Comparison of ENCODE assay signal across 10 mouse cellular contexts in the genomic region with DNA sequence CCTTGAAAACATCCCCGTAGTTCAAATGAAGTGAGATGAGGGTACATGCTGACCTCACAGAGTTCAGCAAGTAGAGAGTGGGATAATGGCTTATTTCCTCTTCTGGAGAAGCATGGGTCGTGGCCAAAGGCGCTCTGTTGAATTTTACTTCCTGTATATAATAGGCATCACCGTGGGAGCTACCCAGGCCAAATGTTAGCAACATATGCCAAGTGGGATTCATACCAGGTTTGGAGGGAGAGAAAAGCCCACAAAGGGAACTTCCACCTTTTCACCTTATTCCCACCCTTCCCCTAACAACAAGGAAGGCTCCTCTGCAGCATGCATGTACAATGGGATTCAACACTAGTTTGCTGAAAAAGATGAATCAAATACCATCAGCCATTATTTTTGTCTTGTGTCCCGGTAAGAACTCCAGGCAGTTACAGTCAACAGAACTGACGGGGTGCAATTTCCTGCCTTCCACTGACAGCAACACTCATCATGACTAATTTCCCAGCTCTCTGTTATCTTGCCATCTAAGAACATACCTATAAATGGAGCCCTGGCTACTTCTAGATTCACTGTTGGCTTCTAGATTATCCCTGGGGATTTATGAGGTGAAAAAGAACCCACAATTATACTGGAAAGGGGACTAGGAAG.
A peak's percentile ranks its signal among the peaks of the same experiment; 100 is the strongest.
DNase-seq lines count a peak whose midpoint lies in the region.
"Had no signal": no experiment of that assay in that cellular context is flagged by ENCODE, and none has a peak within 500 bp of the region (broad histone marks: within the 10 kb centered on the region; RNA-seq: fewer than 3 reads in every experiment).

No protein-coding gene starts in this region.

- DNase-seq in kidney, adult 8-10 months = peak; percentile 5 to 24
- no peak for DNase-seq in kidney, adult 18-20 months
- peak; percentile 67 for DNase-seq in cerebellum, adult 11-12 months
- DNase-seq in cerebellum, postnatal 10 days = peak; percentile 12 to 40
- peak; percentile 51 for DNase-seq in lung, postnatal 36 days
- no peak for DNase-seq in urinary bladder, postnatal 25 days (ENCODE audit: low spot score)
- no peak for DNase-seq in urinary bladder, adult 18-20 months (ENCODE audit: low spot score in 2 of 2)
- DNase-seq: adrenal gland, postnatal 25 days; gastrocnemius, postnatal 14 days; thymus, postnatal 4 days had no signal

Comparison
In these comparisons a context has a peak if more than half of its experiments do, and no peak if none do; other contexts are left out.
1. DNase-seq: peak in kidney, adult 8-10 months (2 of 2), cerebellum, adult 11-12 months (single experiment), cerebellum, postnatal 10 days (2 of 2) and lung, postnatal 36 days (single experiment); none in kidney, adult 18-20 months (single experiment), urinary bladder, postnatal 25 days (single experiment) and urinary bladder, adult 18-20 months (0 of 2).